Mouse (Mus musculus): Measurements from ENCODE around the gene Grap. TPM values are rescaled to one million over a fixed set of nuclear protein-coding genes. Genes with fewer than 3 reads are reported as not detected.

Gene Grap
- polyA plus RNA-seq, 1 experiment from 2014 or later, result 6.8 TPM

GRCm38 (mm10) chr11:61618131-61618530 lies 34.9 kb upstream of the Grap start:
- DNase-seq (no peak), ATAC-seq (ENCODE audit: low FRiP score, low TSS enrichment) (no peak)
- Histone ChIP-seq H3K27me3 (ENCODE audit: control insufficient read depth, insufficient read depth, low read length) (no peaks in the 10 kb centered on the region), H3K9ac (replicated peaks; ENCODE audit: low read length) (no peak overlapping the region), H3K36me3 (ENCODE audit: control insufficient read depth, insufficient read depth, low read length) (no peaks in the 10 kb centered on the region), H3K27ac (replicated peaks; ENCODE audit: low read depth, low read length) (no peak overlapping the region), H3K4me1 (ENCODE audit: control insufficient read depth, insufficient read depth, low read length) (peaks cover 9% of the 10 kb centered on the region; the same call in 1 of the 2 replicates), H3K4me2 (ENCODE audit: low read length) (no peak overlapping the region), H3K9me3 (ENCODE audit: control insufficient read depth, low read length) (no peaks in the 10 kb centered on the region), H3K4me3 (replicated peaks; ENCODE audit: low read depth, low read length) (no peak overlapping the region)
- WGBS, result 89% methylated on average over 8 of the region's 8 CpGs

GRCm38 (mm10) chr11:61618571-61618970 lies 34.5 kb upstream of the Grap start:
- Histone ChIP-seq H3K4me1 (ENCODE audit: control insufficient read depth, insufficient read depth, low read length) (peaks cover 9% of the 10 kb centered on the region; the same call in 1 of the 2 replicates), H3K27me3 (ENCODE audit: control insufficient read depth, insufficient read depth, low read length) (no peaks in the 10 kb centered on the region), H3K9me3 (ENCODE audit: control insufficient read depth, low read length) (no peaks in the 10 kb centered on the region), H3K36me3 (ENCODE audit: control insufficient read depth, insufficient read depth, low read length) (no peaks in the 10 kb centered on the region), H3K9ac (replicated peaks; ENCODE audit: low read length) (no peak overlapping the region), H3K27ac (replicated peaks; ENCODE audit: low read depth, low read length) (no peak overlapping the region), H3K4me3 (replicated peaks; ENCODE audit: low read depth, low read length) (no peak overlapping the region), H3K4me2 (ENCODE audit: low read length) (no peak overlapping the region)
- DNase-seq (no peak), ATAC-seq (ENCODE audit: low FRiP score, low TSS enrichment) (no peak)
- WGBS, result 85% methylated on average over 8 of the region's 8 CpGs

- Histone ChIP-seq H3K4me3 (replicated peaks; ENCODE audit: low read depth, low read length) (peak overlapping the region; percentile 34; the same call in 1 of the 2 replicates), H3K27me3 (ENCODE audit: control insufficient read depth, insufficient read depth, low read length) (no peaks in the 10 kb centered on the region), H3K9me3 (ENCODE audit: control insufficient read depth, low read length) (no peaks in the 10 kb centered on the region), H3K36me3 (ENCODE audit: control insufficient read depth, insufficient read depth, low read length) (no peaks in the 10 kb centered on the region), H3K9ac (replicated peaks; ENCODE audit: low read length) (no peak overlapping the region), H3K27ac (replicated peaks; ENCODE audit: low read depth, low read length) (no peak overlapping the region), H3K4me1 (ENCODE audit: control insufficient read depth, insufficient read depth, low read length) (peaks cover 9% of the 10 kb centered on the region; the same call in 1 of the 2 replicates), H3K4me2 (ENCODE audit: low read length) (peak overlapping the region; percentile 67)
- DNase-seq (no peak), ATAC-seq (ENCODE audit: low FRiP score, low TSS enrichment) (no peak)
- WGBS, result 14% methylated on average over 6 of the region's 6 CpGs
These were observed 33.7 kb upstream of the Grap start for GRCm38 (mm10) chr11:61619356-61619755.

GRCm38 (mm10) chr11:61619791-61620241 lies 33.2 kb upstream of the Grap start:
- peak overlapping the region; percentile 34; the same call in 1 of the 2 replicates for H3K9ac ChIP-seq (replicated peaks; ENCODE audit: low read length)
- no peaks in the 10 kb centered on the region for H3K27me3 ChIP-seq (ENCODE audit: control insufficient read depth, insufficient read depth, low read length)
- peaks cover 9% of the 10 kb centered on the region; the same call in 1 of the 2 replicates for H3K4me1 ChIP-seq (ENCODE audit: control insufficient read depth, insufficient read depth, low read length)
- WGBS, result 1% methylated on average over 17 of the region's 17 CpGs
- H3K9me3 ChIP-seq (ENCODE audit: control insufficient read depth, low read length), result no peaks in the 10 kb centered on the region
- H3K36me3 ChIP-seq (ENCODE audit: control insufficient read depth, insufficient read depth, low read length), result no peaks in the 10 kb centered on the region
- peak overlapping the region; percentile 34 for H3K4me3 ChIP-seq (replicated peaks; ENCODE audit: low read depth, low read length)
- DNase-seq, result peak; percentile 80
- H3K27ac ChIP-seq (replicated peaks; ENCODE audit: low read depth, low read length), result no peak overlapping the region
- H3K4me2 ChIP-seq (ENCODE audit: low read length), result peak overlapping the region; percentile 67
- no peak for ATAC-seq (ENCODE audit: low FRiP score, low TSS enrichment)

GRCm38 (mm10) chr11:61620254-61620670 lies 32.8 kb upstream of the Grap start:
- H3K4me2 ChIP-seq (ENCODE audit: low read length), result peak overlapping the region; percentile 67
- no peaks in the 10 kb centered on the region for H3K36me3 ChIP-seq (ENCODE audit: control insufficient read depth, insufficient read depth, low read length)
- no peaks in the 10 kb centered on the region for H3K9me3 ChIP-seq (ENCODE audit: control insufficient read depth, low read length)
- H3K27me3 ChIP-seq (ENCODE audit: control insufficient read depth, insufficient read depth, low read length), result no peaks in the 10 kb centered on the region
- WGBS, result under 1% methylated on average over 17 of the region's 17 CpGs
- DNase-seq (peak; percentile 90), ATAC-seq (ENCODE audit: low FRiP score, low TSS enrichment) (peak; percentile 53; the same call in 1 of the 2 replicates)
- H3K27ac ChIP-seq (replicated peaks; ENCODE audit: low read depth, low read length), result no peak overlapping the region
- peak overlapping the region; percentile 34 for H3K4me3 ChIP-seq (replicated peaks; ENCODE audit: low read depth, low read length)
- peak overlapping the region; percentile 34; the same call in 1 of the 2 replicates for H3K9ac ChIP-seq (replicated peaks; ENCODE audit: low read length)
- H3K4me1 ChIP-seq (ENCODE audit: control insufficient read depth, insufficient read depth, low read length), result peaks cover 9% of the 10 kb centered on the region; the same call in 1 of the 2 replicates

GRCm38 (mm10) chr11:61620762-61621161 lies 32.3 kb upstream of the Grap start:
- ATAC-seq (ENCODE audit: low FRiP score, low TSS enrichment), result no peak
- peak overlapping the region; percentile 67 for H3K4me2 ChIP-seq (ENCODE audit: low read length)
- H3K9ac ChIP-seq (replicated peaks; ENCODE audit: low read length), result peak overlapping the region; percentile 34; the same call in 1 of the 2 replicates
- no peaks in the 10 kb centered on the region for H3K9me3 ChIP-seq (ENCODE audit: control insufficient read depth, low read length)
- H3K4me1 ChIP-seq (ENCODE audit: control insufficient read depth, insufficient read depth, low read length), result peaks cover 8% of the 10 kb centered on the region; the same call in 1 of the 2 replicates
- H3K27ac ChIP-seq (replicated peaks; ENCODE audit: low read depth, low read length), result no peak overlapping the region
- peak overlapping the region; percentile 34 for H3K4me3 ChIP-seq (replicated peaks; ENCODE audit: low read depth, low read length)
- no peaks in the 10 kb centered on the region for H3K36me3 ChIP-seq (ENCODE audit: control insufficient read depth, insufficient read depth, low read length)
- no peaks in the 10 kb centered on the region for H3K27me3 ChIP-seq (ENCODE audit: control insufficient read depth, insufficient read depth, low read length)
- 64% methylated on average over 8 of the region's 8 CpGs for whole genome bisulfite sequencing
- no peak for DNase-seq

DNA sequence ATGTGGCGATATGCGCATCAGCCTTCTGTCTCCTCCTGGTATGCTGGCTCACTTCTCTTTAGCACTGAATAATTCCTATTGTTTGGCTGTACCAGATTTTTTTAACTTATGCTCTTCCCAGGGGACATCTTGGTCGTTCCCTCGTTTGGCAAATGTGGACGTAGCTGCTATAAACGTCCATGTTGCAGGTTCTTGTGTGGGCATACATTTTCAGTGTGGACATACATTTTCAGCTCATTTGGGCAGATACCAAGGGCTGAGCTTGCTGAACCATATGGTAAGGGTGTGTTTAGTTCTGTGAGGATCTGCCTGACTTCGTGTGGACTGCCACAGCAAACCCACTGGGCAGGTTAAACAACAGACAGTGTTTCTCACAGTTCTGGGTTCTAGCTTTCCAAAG lies 27.9 kb upstream of the Grap start:
- Histone ChIP-seq H3K27ac (replicated peaks; ENCODE audit: low read depth, low read length) (no peak overlapping the region), H3K9ac (replicated peaks; ENCODE audit: low read length) (no peak overlapping the region), H3K4me1 (ENCODE audit: control insufficient read depth, insufficient read depth, low read length) (peaks cover 5% of the 10 kb centered on the region; the same call in 1 of the 2 replicates), H3K27me3 (ENCODE audit: control insufficient read depth, insufficient read depth, low read length) (no peaks in the 10 kb centered on the region), H3K4me2 (ENCODE audit: low read length) (no peak overlapping the region), H3K36me3 (ENCODE audit: control insufficient read depth, insufficient read depth, low read length) (no peaks in the 10 kb centered on the region), H3K4me3 (replicated peaks; ENCODE audit: low read depth, low read length) (no peak overlapping the region), H3K9me3 (ENCODE audit: control insufficient read depth, low read length) (no peaks in the 10 kb centered on the region)
- DNase-seq (no peak), ATAC-seq (ENCODE audit: low FRiP score, low TSS enrichment) (no peak)
- WGBS, result 79% methylated on average over 7 of the region's 7 CpGs

GRCm38 (mm10) chr11:61626509-61626908 lies 26.6 kb upstream of the Grap start:
- 75% methylated on average over 1 of the region's 1 CpGs for WGBS
- Histone ChIP-seq H3K9me3 (ENCODE audit: control insufficient read depth, low read length) (no peaks in the 10 kb centered on the region), H3K27ac (replicated peaks; ENCODE audit: low read depth, low read length) (no peak overlapping the region), H3K27me3 (ENCODE audit: control insufficient read depth, insufficient read depth, low read length) (no peaks in the 10 kb centered on the region), H3K4me3 (replicated peaks; ENCODE audit: low read depth, low read length) (no peak overlapping the region), H3K4me2 (ENCODE audit: low read length) (no peak overlapping the region), H3K36me3 (ENCODE audit: control insufficient read depth, insufficient read depth, low read length) (no peaks in the 10 kb centered on the region), H3K4me1 (ENCODE audit: control insufficient read depth, insufficient read depth, low read length) (no peaks in the 10 kb centered on the region), H3K9ac (replicated peaks; ENCODE audit: low read length) (no peak overlapping the region)
- DNase-seq (no peak), ATAC-seq (ENCODE audit: low FRiP score, low TSS enrichment) (no peak)

DNA sequence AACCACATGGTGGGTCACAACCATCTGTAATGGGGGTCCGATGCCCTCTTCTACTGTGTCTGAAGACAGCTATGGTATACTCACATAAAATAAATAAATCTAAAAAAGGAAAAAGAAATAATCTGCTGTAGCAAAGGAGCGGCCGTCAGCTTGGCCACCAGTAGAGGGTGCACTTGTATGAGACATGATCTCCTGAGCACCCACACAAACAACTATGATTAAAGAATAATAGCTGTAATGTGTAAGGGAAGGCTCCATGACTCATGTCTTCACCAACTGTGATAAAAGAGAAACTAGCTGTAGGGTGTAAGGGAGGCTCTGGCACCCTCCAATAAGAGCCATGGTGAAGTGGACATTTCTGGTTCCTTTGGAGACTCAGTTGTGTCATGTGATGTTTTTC lies 23.4 kb upstream of the Grap start:
- 71% methylated on average over 3 of the region's 3 CpGs for WGBS
- Histone ChIP-seq H3K36me3 (ENCODE audit: control insufficient read depth, insufficient read depth, low read length) (no peaks in the 10 kb centered on the region), H3K4me3 (replicated peaks; ENCODE audit: low read depth, low read length) (no peak overlapping the region), H3K4me1 (ENCODE audit: control insufficient read depth, insufficient read depth, low read length) (no peaks in the 10 kb centered on the region), H3K27ac (replicated peaks; ENCODE audit: low read depth, low read length) (no peak overlapping the region), H3K27me3 (ENCODE audit: control insufficient read depth, insufficient read depth, low read length) (no peaks in the 10 kb centered on the region), H3K9me3 (ENCODE audit: control insufficient read depth, low read length) (no peaks in the 10 kb centered on the region), H3K4me2 (ENCODE audit: low read length) (no peak overlapping the region), H3K9ac (replicated peaks; ENCODE audit: low read length) (no peak overlapping the region)
- ATAC-seq (ENCODE audit: low FRiP score, low TSS enrichment) (no peak), DNase-seq (peak; percentile 47)

Data from midbrain, embryonic 14.5 days (tissue).